Mouse (Mus musculus) embryonic facial prominence, embryonic 14.5 days (tissue): ENCODE results near the gene Arl15. TPM values are rescaled to one million over a fixed set of nuclear protein-coding genes. Genes with fewer than 3 reads are reported as not detected.

ENCODE experiments used
- ATAC-seq: fragments of 200-750 bp; cut with Nextera tagmentation; 2 replicates; pipeline ENCODE4 v1.8.0; 2017; ENCODE audit warnings: low read depth, moderate number of reproducible peaks, moderate TSS enrichment
- DNase-seq: peaks from one replicate; pipeline ENCODE4 v3.0.0-alpha.2; 2015; ENCODE audit warnings: low spot score
- H3K27ac ChIP-seq: fragments of 300-500 bp; sonication (generic); replicated peaks from 2 replicates; pipeline ENCODE4 v1.5.1; 2014; ENCODE audit warnings: low read depth, mild to moderate bottlenecking, low read length, moderate library complexity
- H3K27me3 ChIP-seq: fragments of 300-500 bp; sonication (generic); replicated peaks from 2 replicates; pipeline ENCODE4 v1.6.1; 2014; ENCODE audit warnings: low read length; ENCODE audit not compliant: control insufficient read depth, insufficient read depth
- H3K36me3 ChIP-seq: fragments of 300-500 bp; sonication (generic); 2 replicates; pipeline ENCODE4 v1.6.1; 2014; ENCODE audit warnings: low read length, mixed read lengths; ENCODE audit not compliant: control insufficient read depth, insufficient read depth
- H3K4me1 ChIP-seq: fragments of 300-500 bp; sonication (generic); 2 replicates; pipeline ENCODE4 v1.6.1; 2014; ENCODE audit warnings: antibody characterized with exemption, low read length; ENCODE audit not compliant: control insufficient read depth, insufficient read depth
- H3K4me2 ChIP-seq: fragments of 300-500 bp; sonication (generic); 2 replicates; pipeline ENCODE4 v1.6.1; 2014; ENCODE audit warnings: low read depth, mild to moderate bottlenecking, low read length, moderate library complexity, mixed read lengths
- H3K4me3 ChIP-seq: fragments of 300-500 bp; sonication (generic); 2 replicates; pipeline ENCODE4 v1.5.1; 2014; ENCODE audit warnings: low read depth, mild to moderate bottlenecking, low read length
- H3K9ac ChIP-seq: fragments of 300-500 bp; sonication (generic); 2 replicates; pipeline ENCODE4 v1.6.1; 2014; ENCODE audit warnings: low read depth, mild to moderate bottlenecking, low read length, moderate library complexity, mixed read lengths
- H3K9me3 ChIP-seq: fragments of 300-500 bp; sonication (generic); 2 replicates; pipeline ENCODE4 v1.6.1; 2016; ENCODE audit warnings: low read length; ENCODE audit not compliant: control insufficient read depth
- WGBS: fragments of 180-500 bp; shearing (Covaris S2); extraction: QIAGEN DNeasy Blood & Tissue Kit; methylation state at CpG from one replicate; pipeline ENCODE4 v1.1.7; 2014; 5-methylcytosine and 5-hydroxymethylcytosine counted together
- polyA plus RNA-seq: library from polyadenylated mRNA; unstranded; fragments of >200 nt; fragmentation: Nextera tagmentation; extraction: Ambion mirVana; gene quantifications from 2 replicates; pipeline ENCODE4 v1.2.1, GENCODE M21; 2014

Arl15 gene
- polyA plus RNA-seq, 1 experiment from 2014 or later: 8.2 TPM

- Histone ChIP-seq H3K36me3 (no peaks in the 10 kb centered on the region), H3K4me1 (0 out of 2 replicates have a peak, but pooled peaks cover 6% of the 10 kb centered on the region), H3K4me2 (no peak overlapping the region), H3K27ac (no peak overlapping the region), H3K27me3 (no peaks in the 10 kb centered on the region), H3K4me3 (no peak overlapping the region), H3K9ac (no peak overlapping the region), H3K9me3 (no peaks in the 10 kb centered on the region)
- ATAC-seq: no peak
- WGBS: 88% methylated on average over 15 of the region's 15 CpGs
- no peak for DNase-seq
Measured at GRCm38 (mm10) chr13:114202806-114203570, 408.7 kb downstream of the Arl15 start.

Other genes starting within 250 kb of the Arl15 start
- 31.5 and 33.8 TPM in 2 replicates for gene Snx18, start 175.9 kb upstream of the Arl15 start, polyA plus RNA-seq
- gene Hspb3, start 130.8 kb upstream of the Arl15 start, polyA plus RNA-seq: 20.2 and 29.3 TPM in 2 replicates